Comparison of ENCODE assay signal across 9 mouse cellular contexts in genomic region chr4:128681126-128681525, GRCm38 (mm10). TPM values are rescaled to one million over a fixed set of nuclear protein-coding genes. Genes with fewer than 3 reads are reported as not detected.
A peak's percentile ranks its signal among the peaks of the same experiment; 100 is the strongest.
DNase-seq lines count a peak whose midpoint lies in the region; ATAC-seq lines count a peak whose summit lies in the region.
"Had no signal": no experiment of that assay in that cellular context is flagged by ENCODE, and none has a peak within 500 bp of the region (broad histone marks: within the 10 kb centered on the region; RNA-seq: fewer than 3 reads in every experiment).

No protein-coding gene starts in this region.

- H3K27ac ChIP-seq in hindbrain, embryonic 10.5 days = peak overlapping the region; percentile 35; the same call in 1 of the 2 replicates
- H3K27ac ChIP-seq in hindbrain, embryonic 13.5 days = no peak overlapping the region
- no peak overlapping the region for H3K27ac ChIP-seq in embryonic facial prominence, embryonic 11.5 days (replicated peaks; ENCODE audit: low read depth, low read length)
- H3K27ac ChIP-seq: embryonic facial prominence, embryonic 15.5 days; macrophage had no signal

- DNase-seq in hindbrain, embryonic 10.5 days (ENCODE audit: low spot score) = peak; percentile 45
- DNase-seq in WW6 (ENCODE audit: low read depth, low spot score) = peak; percentile 22
- DNase-seq in embryonic facial prominence, embryonic 11.5 days (ENCODE audit: low spot score) = peak; percentile 24
- DNase-seq in mesoderm, embryonic 11.5 days (ENCODE audit: low read depth, low spot score) = peak; percentile 36
- no peak for DNase-seq in frontal cortex, postnatal 36 days (ENCODE audit: low spot score in 2 of 2)

- no peak overlapping the region for H3K9ac ChIP-seq in hindbrain, embryonic 13.5 days
- no peak overlapping the region for H3K9ac ChIP-seq in embryonic facial prominence, embryonic 11.5 days (replicated peaks; ENCODE audit: low read length)
- H3K9ac ChIP-seq: embryonic facial prominence, embryonic 15.5 days had no signal

- no peaks in the 10 kb centered on the region for H3K36me3 ChIP-seq in hindbrain, embryonic 10.5 days
- H3K36me3 ChIP-seq in hindbrain, embryonic 13.5 days = no peaks in the 10 kb centered on the region
- H3K36me3 ChIP-seq in embryonic facial prominence, embryonic 11.5 days (replicated peaks; ENCODE audit: control insufficient read depth, insufficient read depth, low read depth, low read length) = no peaks in the 10 kb centered on the region
- H3K36me3 ChIP-seq: embryonic facial prominence, embryonic 15.5 days had no signal

- ATAC-seq in hindbrain, embryonic 13.5 days (ENCODE audit: low FRiP score) = no peak
- no peak for ATAC-seq in embryonic facial prominence, embryonic 11.5 days (replicated peaks; ENCODE audit: insufficient number of reproducible peaks, low FRiP score, low TSS enrichment, low read depth)
- ATAC-seq in erythroid progenitor cell, adult 5-6 weeks (replicated peaks; ENCODE audit: low FRiP score, poor library complexity, severe bottlenecking) = no peak

- no peaks in the 10 kb centered on the region for H3K9me3 ChIP-seq in hindbrain, embryonic 10.5 days
- H3K9me3 ChIP-seq in hindbrain, embryonic 13.5 days = no peaks in the 10 kb centered on the region
- H3K9me3 ChIP-seq in embryonic facial prominence, embryonic 11.5 days (replicated peaks; ENCODE audit: control insufficient read depth, low read length) = no peaks in the 10 kb centered on the region
- H3K9me3 ChIP-seq: embryonic facial prominence, embryonic 15.5 days had no signal

- 45% methylated on average over 8 of the region's 8 CpGs for WGBS in hindbrain, embryonic 10.5 days
- 54% methylated on average over 8 of the region's 8 CpGs for WGBS in hindbrain, embryonic 13.5 days
- WGBS in embryonic facial prominence, embryonic 11.5 days = 44% methylated on average over 8 of the region's 8 CpGs

- no peak overlapping the region for H3K4me2 ChIP-seq in hindbrain, embryonic 13.5 days
- no peak overlapping the region for H3K4me2 ChIP-seq in embryonic facial prominence, embryonic 11.5 days (ENCODE audit: low read depth, low read length)
- H3K4me2 ChIP-seq: embryonic facial prominence, embryonic 15.5 days had no signal

- no peak overlapping the region for H3K4me3 ChIP-seq in hindbrain, embryonic 10.5 days
- no peak overlapping the region for H3K4me3 ChIP-seq in hindbrain, embryonic 13.5 days
- no peak overlapping the region for H3K4me3 ChIP-seq in embryonic facial prominence, embryonic 11.5 days (ENCODE audit: low read depth, low read length)
- H3K4me3 ChIP-seq: embryonic facial prominence, embryonic 15.5 days had no signal

- H3K27me3 ChIP-seq in hindbrain, embryonic 10.5 days (ENCODE audit: insufficient read depth, poor library complexity, severe bottlenecking) = no peaks in the 10 kb centered on the region
- H3K27me3 ChIP-seq in hindbrain, embryonic 13.5 days = no peaks in the 10 kb centered on the region
- H3K27me3 ChIP-seq in embryonic facial prominence, embryonic 11.5 days (ENCODE audit: control insufficient read depth, insufficient read depth, low read length) = no peaks in the 10 kb centered on the region
- H3K27me3 ChIP-seq: embryonic facial prominence, embryonic 15.5 days had no signal

- peaks cover 40% of the 10 kb centered on the region for H3K4me1 ChIP-seq in hindbrain, embryonic 10.5 days (replicated peaks)
- peaks cover 57% of the 10 kb centered on the region for H3K4me1 ChIP-seq in hindbrain, embryonic 13.5 days (replicated peaks)
- H3K4me1 ChIP-seq in embryonic facial prominence, embryonic 11.5 days (ENCODE audit: control insufficient read depth, insufficient read depth, low read length) = no peaks in the 10 kb centered on the region

RNA-seq across cellular contexts. Expression of gene Phc2, which starts 26.6 kb away (rescaled TPM):
- polyA plus RNA-seq in hindbrain, embryonic 10.5 days (2016; fragmentation: Nextera tagmentation; extraction: Ambion mirVana) = 41.9 and 62.2 TPM in 2 replicates
- 31.3 and 35.8 TPM in 2 replicates for polyA plus RNA-seq in hindbrain, embryonic 13.5 days (2015; fragmentation: Nextera tagmentation; extraction: Ambion mirVana)
- polyA plus RNA-seq in embryonic facial prominence, embryonic 11.5 days (2014; fragmentation: Nextera tagmentation; extraction: Ambion mirVana) = 65.7 and 68.0 TPM in 2 replicates
- total RNA-seq in erythroid progenitor cell, adult 5-6 weeks (2015; ENCODE audit: low replicate concordance) = 16.3 and 26.7 TPM in 2 replicates
- 2.6 and 7.8 TPM in 2 replicates for total RNA-seq in erythroid progenitor cell, adult 5-6 weeks (2017; ENCODE audit: low replicate concordance)

Comparison
In these comparisons a context has a peak if more than half of its experiments do, and no peak if none do; other contexts are left out.
1. DNase-seq: peak in hindbrain, embryonic 10.5 days (single experiment), WW6 (single experiment), embryonic facial prominence, embryonic 11.5 days (single experiment) and mesoderm, embryonic 11.5 days (single experiment); none in frontal cortex, postnatal 36 days (0 of 2).